ENCODE assay signal across 10 mouse cellular contexts in genomic region chr17:65961606-65962136, GRCm38 (mm10). TPM values are rescaled to one million over a fixed set of nuclear protein-coding genes. Genes with fewer than 3 reads are reported as not detected.
DNase-seq lines count a peak whose midpoint lies in the region; ATAC-seq and TF ChIP-seq lines count a peak whose summit lies in the region.
"Had no signal": no experiment of that assay in that cellular context is flagged by ENCODE, and none has a peak within 500 bp of the region (broad histone marks: within the 10 kb centered on the region; RNA-seq: fewer than 3 reads in every experiment).

No protein-coding gene starts in this region.

- no peak overlapping the region for H3K27ac ChIP-seq in forebrain, embryonic 16.5 days (ENCODE audit: low read length)
- no peak overlapping the region for H3K27ac ChIP-seq in forebrain, embryonic 15.5 days (replicated peaks)
- H3K27ac ChIP-seq in midbrain, embryonic 15.5 days: no peak overlapping the region
- no peak overlapping the region for H3K27ac ChIP-seq in midbrain, embryonic 11.5 days (ENCODE audit: low read depth, low read length)
- H3K27ac ChIP-seq in intestine, embryonic 16.5 days (ENCODE audit: low read length): no peak overlapping the region
- H3K27ac ChIP-seq in midbrain, postnatal 0 days (ENCODE audit: low read depth, low read length): no peak overlapping the region

- H3K4me1 ChIP-seq in forebrain, embryonic 16.5 days (replicated peaks; ENCODE audit: control insufficient read depth, insufficient read depth, low read length): peaks cover 2% of the 10 kb centered on the region; the same call in 1 of the 2 replicates
- no peaks in the 10 kb centered on the region for H3K4me1 ChIP-seq in forebrain, embryonic 15.5 days
- no peaks in the 10 kb centered on the region for H3K4me1 ChIP-seq in midbrain, embryonic 15.5 days
- H3K4me1 ChIP-seq in midbrain, embryonic 11.5 days (ENCODE audit: control insufficient read depth, insufficient read depth, low read length): no peaks in the 10 kb centered on the region
- no peaks in the 10 kb centered on the region for H3K4me1 ChIP-seq in intestine, embryonic 16.5 days (ENCODE audit: control insufficient read depth, insufficient read depth, low read length)
- H3K4me1 ChIP-seq in midbrain, postnatal 0 days (ENCODE audit: insufficient read depth, low read length): no peaks in the 10 kb centered on the region

- no peaks in the 10 kb centered on the region for H3K9me3 ChIP-seq in forebrain, embryonic 16.5 days (ENCODE audit: control insufficient read depth, low read length)
- H3K9me3 ChIP-seq in forebrain, embryonic 15.5 days: no peaks in the 10 kb centered on the region
- no peaks in the 10 kb centered on the region for H3K9me3 ChIP-seq in midbrain, embryonic 15.5 days
- no peaks in the 10 kb centered on the region for H3K9me3 ChIP-seq in midbrain, embryonic 11.5 days (ENCODE audit: control insufficient read depth, low read length)
- no peaks in the 10 kb centered on the region; the same call in 1 of the 2 replicates for H3K9me3 ChIP-seq in intestine, embryonic 16.5 days (ENCODE audit: control insufficient read depth, low read length)
- no peaks in the 10 kb centered on the region for H3K9me3 ChIP-seq in midbrain, postnatal 0 days (ENCODE audit: low read length)

- TF ChIP-seq CTCF in midbrain, postnatal 0 days (IDR thresholded peaks at IDR 0.05): no peak

- DNase-seq in midbrain, embryonic 11.5 days (ENCODE audit: low spot score, missing footprints): no peak
- DNase-seq in gastrocnemius, postnatal 25 days: no peak
- no peak for DNase-seq in thymus, postnatal 0 days (ENCODE audit: low spot score)
- DNase-seq in midbrain, postnatal 0 days (ENCODE audit: low spot score): no peak
- DNase-seq: kidney, adult 11 months; lung, embryonic 14.5 days had no signal

- WGBS in forebrain, embryonic 16.5 days: 85% methylated on average over 2 of the region's 2 CpGs
- 85% methylated on average over 2 of the region's 2 CpGs for WGBS in forebrain, embryonic 15.5 days
- 88% methylated on average over 2 of the region's 2 CpGs for WGBS in midbrain, embryonic 15.5 days
- 87% methylated on average over 2 of the region's 2 CpGs for WGBS in midbrain, embryonic 11.5 days
- 89% methylated on average over 2 of the region's 2 CpGs for WGBS in intestine, embryonic 16.5 days
- 92% methylated on average over 2 of the region's 2 CpGs for WGBS in midbrain, postnatal 0 days

- H3K27me3 ChIP-seq in forebrain, embryonic 16.5 days (replicated peaks; ENCODE audit: control insufficient read depth, insufficient read depth, low read length): no peaks in the 10 kb centered on the region
- H3K27me3 ChIP-seq in forebrain, embryonic 15.5 days: no peaks in the 10 kb centered on the region
- H3K27me3 ChIP-seq in midbrain, embryonic 15.5 days (replicated peaks): no peaks in the 10 kb centered on the region
- no peaks in the 10 kb centered on the region for H3K27me3 ChIP-seq in midbrain, embryonic 11.5 days (ENCODE audit: control insufficient read depth, insufficient read depth, low read length)
- H3K27me3 ChIP-seq in intestine, embryonic 16.5 days (replicated peaks; ENCODE audit: control insufficient read depth, insufficient read depth, low read length): no peaks in the 10 kb centered on the region
- no peaks in the 10 kb centered on the region for H3K27me3 ChIP-seq in midbrain, postnatal 0 days (ENCODE audit: insufficient read depth, low read length)

- no peak overlapping the region for H3K9ac ChIP-seq in forebrain, embryonic 16.5 days (replicated peaks; ENCODE audit: low read depth, low read length)
- H3K9ac ChIP-seq in forebrain, embryonic 15.5 days (replicated peaks): no peak overlapping the region
- H3K9ac ChIP-seq in midbrain, embryonic 15.5 days: no peak overlapping the region
- H3K9ac ChIP-seq in midbrain, embryonic 11.5 days (ENCODE audit: low read length): no peak overlapping the region
- H3K9ac ChIP-seq in intestine, embryonic 16.5 days (ENCODE audit: low read depth, low read length): no peak overlapping the region
- no peak overlapping the region for H3K9ac ChIP-seq in midbrain, postnatal 0 days (replicated peaks; ENCODE audit: low read length, poor library complexity, severe bottlenecking)
- H3K9ac ChIP-seq: lung, embryonic 14.5 days had no signal

- no peak overlapping the region for H3K4me2 ChIP-seq in forebrain, embryonic 16.5 days (ENCODE audit: low read length)
- no peak overlapping the region for H3K4me2 ChIP-seq in forebrain, embryonic 15.5 days (replicated peaks)
- no peak overlapping the region for H3K4me2 ChIP-seq in midbrain, embryonic 15.5 days
- no peak overlapping the region for H3K4me2 ChIP-seq in midbrain, embryonic 11.5 days
- no peak overlapping the region for H3K4me2 ChIP-seq in intestine, embryonic 16.5 days (ENCODE audit: low read depth, low read length)
- no peak overlapping the region for H3K4me2 ChIP-seq in midbrain, postnatal 0 days (ENCODE audit: low read depth, low read length, poor library complexity, severe bottlenecking)
- H3K4me2 ChIP-seq: lung, embryonic 14.5 days had no signal

- H3K36me3 ChIP-seq in forebrain, embryonic 16.5 days (ENCODE audit: control insufficient read depth, insufficient read depth): no peaks in the 10 kb centered on the region
- H3K36me3 ChIP-seq in forebrain, embryonic 15.5 days: no peaks in the 10 kb centered on the region
- H3K36me3 ChIP-seq in midbrain, embryonic 15.5 days (replicated peaks): no peaks in the 10 kb centered on the region
- no peaks in the 10 kb centered on the region for H3K36me3 ChIP-seq in midbrain, embryonic 11.5 days (ENCODE audit: control insufficient read depth, insufficient read depth, low read length)
- H3K36me3 ChIP-seq in intestine, embryonic 16.5 days (ENCODE audit: control insufficient read depth, insufficient read depth, low read length): no peaks in the 10 kb centered on the region
- peaks cover 4% of the 10 kb centered on the region; the same call in 1 of the 2 replicates for H3K36me3 ChIP-seq in midbrain, postnatal 0 days (ENCODE audit: insufficient read depth, low read length)

- no peak overlapping the region for H3K4me3 ChIP-seq in forebrain, embryonic 16.5 days (replicated peaks; ENCODE audit: low read length)
- H3K4me3 ChIP-seq in forebrain, embryonic 15.5 days: no peak overlapping the region
- H3K4me3 ChIP-seq in midbrain, embryonic 15.5 days: no peak overlapping the region
- no peak overlapping the region for H3K4me3 ChIP-seq in midbrain, embryonic 11.5 days (ENCODE audit: low read depth, low read length)
- no peak overlapping the region for H3K4me3 ChIP-seq in intestine, embryonic 16.5 days (ENCODE audit: low read length)
- H3K4me3 ChIP-seq in midbrain, postnatal 0 days (ENCODE audit: low read depth, low read length): no peak overlapping the region

- ATAC-seq in forebrain, embryonic 16.5 days: peak; percentile 28; the same call in 1 of the 2 replicates
- no peak; the same call in 1 of the 2 replicates for ATAC-seq in forebrain, embryonic 15.5 days (replicated peaks)
- ATAC-seq in midbrain, embryonic 15.5 days (replicated peaks): peak; percentile 37
- ATAC-seq in midbrain, embryonic 11.5 days (ENCODE audit: low FRiP score): no peak
- peak; percentile 24; the same call in 1 of the 2 replicates for ATAC-seq in intestine, embryonic 16.5 days
- no peak for ATAC-seq in midbrain, postnatal 0 days (ENCODE audit: low FRiP score)

RNA-seq across cellular contexts. Expression of gene Twsg1, which starts 10.6 kb away (rescaled TPM):
- 71.1 and 82.7 TPM in 2 replicates for polyA plus RNA-seq in forebrain, embryonic 16.5 days (2015; fragmentation: Nextera tagmentation; extraction: Ambion mirVana)
- polyA plus RNA-seq in forebrain, embryonic 15.5 days (2015; fragmentation: Nextera tagmentation; extraction: Ambion mirVana): 76.3 and 77.5 TPM in 2 replicates
- polyA plus RNA-seq in midbrain, embryonic 15.5 days (2015; fragmentation: Nextera tagmentation; extraction: Ambion mirVana): 56.8 and 59.1 TPM in 2 replicates
- polyA plus RNA-seq in midbrain, embryonic 11.5 days (2014; fragmentation: Nextera tagmentation; extraction: Ambion mirVana): 105 and 115 TPM in 2 replicates
- polyA plus RNA-seq in intestine, embryonic 16.5 days (2015; fragmentation: Nextera tagmentation; extraction: Ambion mirVana): 61.7 and 63.1 TPM in 2 replicates
- 10 to 100 TPM; 22.1 to 26.8 TPM for total RNA-seq in gastrocnemius, postnatal 25 days (2021)
- 66.4 and 68.7 TPM in 2 replicates for polyA plus RNA-seq in thymus, postnatal 0 days (2015; fragmentation: Nextera tagmentation; extraction: Ambion mirVana)
- 45.3 and 47.4 TPM in 2 replicates for total RNA-seq in midbrain, postnatal 0 days (2014; rRNA removed)
- 38.4 and 42.2 TPM in 2 replicates for polyA plus RNA-seq in midbrain, postnatal 0 days (2015; fragmentation: Nextera tagmentation; extraction: Ambion mirVana)

Comparison
In these comparisons a context has a peak if more than half of its experiments do, and no peak if none do; other contexts are left out.
1. ATAC-seq: peak in forebrain, embryonic 16.5 days (single experiment), midbrain, embryonic 15.5 days (single experiment) and intestine, embryonic 16.5 days (single experiment); none in forebrain, embryonic 15.5 days (single experiment), midbrain, embryonic 11.5 days (single experiment) and midbrain, postnatal 0 days (single experiment).